In the genomic region with DNA sequence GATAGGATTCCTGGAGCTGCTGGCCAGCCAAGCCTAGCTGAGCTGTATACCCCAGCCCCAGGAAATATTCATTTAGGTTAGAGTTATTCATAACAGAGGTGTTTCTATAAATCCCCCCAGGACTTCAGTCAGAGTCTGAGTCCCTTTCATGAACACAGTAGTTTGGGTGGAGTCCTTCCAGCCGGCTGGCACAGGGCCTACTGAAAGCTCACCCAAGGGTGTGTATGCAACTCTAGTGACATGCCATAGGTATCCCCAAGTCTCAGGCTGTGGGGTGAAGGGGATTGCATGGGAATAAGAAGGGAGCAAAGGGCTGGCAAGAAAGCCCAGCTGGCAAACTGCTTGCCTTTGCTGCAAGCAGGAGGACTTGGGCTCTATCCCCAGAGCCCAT, we compare ENCODE assay signal across 29 mouse cellular contexts. TPM values are rescaled to one million over a fixed set of nuclear protein-coding genes. Genes with fewer than 3 reads are reported as not detected.
DNase-seq lines count a peak whose midpoint lies in the region; ATAC-seq and TF ChIP-seq lines count a peak whose summit lies in the region.
"Had no signal": no experiment of that assay in that cellular context is flagged by ENCODE, and none has a peak within 500 bp of the region (broad histone marks: within the 10 kb centered on the region; RNA-seq: fewer than 3 reads in every experiment).

No protein-coding gene starts in this region.

- no peak for TF ChIP-seq CTCF in liver, adult 2 months (IDR thresholded peaks at IDR 0.05; ENCODE audit: low read depth, low read length)

- H3K36me3 ChIP-seq in heart, embryonic 14.5 days (ENCODE audit: control insufficient read depth, insufficient read depth, low read length): no peaks in the 10 kb centered on the region
- no peaks in the 10 kb centered on the region for H3K36me3 ChIP-seq in heart, embryonic 12.5 days
- H3K36me3 ChIP-seq in liver, adult 2 months (ENCODE audit: control insufficient read depth, insufficient read depth, low read length): no peaks in the 10 kb centered on the region
- no peaks in the 10 kb centered on the region for H3K36me3 ChIP-seq in liver, embryonic 15.5 days (replicated peaks)
- no peaks in the 10 kb centered on the region for H3K36me3 ChIP-seq in midbrain, embryonic 11.5 days (ENCODE audit: control insufficient read depth, insufficient read depth, low read length)
- H3K36me3 ChIP-seq: embryonic facial prominence, embryonic 12.5 days; G1E; heart, embryonic 10.5 days; hindbrain, embryonic 15.5 days; stomach, embryonic 15.5 days had no signal

- no peaks in the 10 kb centered on the region for H3K9me3 ChIP-seq in heart, embryonic 14.5 days (ENCODE audit: control insufficient read depth, low read length)
- no peaks in the 10 kb centered on the region for H3K9me3 ChIP-seq in heart, embryonic 12.5 days (replicated peaks)
- no peaks in the 10 kb centered on the region for H3K9me3 ChIP-seq in liver, embryonic 15.5 days (replicated peaks)
- H3K9me3 ChIP-seq in midbrain, embryonic 11.5 days (ENCODE audit: control insufficient read depth, low read length): no peaks in the 10 kb centered on the region
- H3K9me3 ChIP-seq: embryonic facial prominence, embryonic 12.5 days; G1E; heart, embryonic 10.5 days; hindbrain, embryonic 15.5 days; stomach, embryonic 15.5 days had no signal

- 0 out of 2 replicates have a peak overlapping the region, but pooled peaks have one; percentile 21 for H3K4me2 ChIP-seq in heart, embryonic 14.5 days (ENCODE audit: low read length)
- no peak overlapping the region for H3K4me2 ChIP-seq in heart, embryonic 12.5 days
- H3K4me2 ChIP-seq in liver, embryonic 15.5 days: no peak overlapping the region
- no peak overlapping the region for H3K4me2 ChIP-seq in midbrain, embryonic 11.5 days
- H3K4me2 ChIP-seq: embryonic facial prominence, embryonic 12.5 days; hindbrain, embryonic 15.5 days; stomach, embryonic 15.5 days had no signal

- WGBS in heart, embryonic 14.5 days: 50% methylated on average over 1 of the region's 1 CpGs
- WGBS in heart, embryonic 12.5 days: 57% methylated on average over 1 of the region's 1 CpGs
- WGBS in liver, adult 2 months: 32% methylated on average over 1 of the region's 1 CpGs
- WGBS in liver, embryonic 15.5 days (ENCODE audit: insufficient replicate concordance): 34% methylated on average over 1 of the region's 1 CpGs
- 81% methylated on average over 1 of the region's 1 CpGs for WGBS in midbrain, embryonic 11.5 days

- DNase-seq in liver, adult 2 months (ENCODE audit: extremely low read depth, low read depth, low spot score): peak; percentile 73
- no peak for DNase-seq in liver
- DNase-seq in lung, postnatal 25 days (ENCODE audit: low spot score): no peak
- DNase-seq in kidney, postnatal 14 days: no peak
- DNase-seq in midbrain, embryonic 11.5 days (ENCODE audit: low spot score, missing footprints): no peak
- DNase-seq: adrenal gland, postnatal 36 days; cerebellum, adult 9-10 months; cerebellum, postnatal 36 days; embryo, embryonic 11 days; gastrocnemius, postnatal 25 days; heart, adult 11 months; kidney, adult 2 months; kidney, postnatal 4 days; left cerebral cortex, postnatal 4 days; lung, adult 18-20 months; midbrain, embryonic 14.5 days; right cerebral cortex, postnatal 25 days; thymus, postnatal 14 days had no signal

- H3K9ac ChIP-seq in heart, embryonic 14.5 days (ENCODE audit: low read length): no peak overlapping the region
- H3K9ac ChIP-seq in heart, embryonic 12.5 days: no peak overlapping the region
- peak overlapping the region; percentile 25; the same call in 1 of the 2 replicates for H3K9ac ChIP-seq in liver, adult 2 months (ENCODE audit: low read depth, low read length)
- H3K9ac ChIP-seq in liver, embryonic 15.5 days: no peak overlapping the region
- no peak overlapping the region for H3K9ac ChIP-seq in midbrain, embryonic 11.5 days (ENCODE audit: low read length)
- H3K9ac ChIP-seq: embryonic facial prominence, embryonic 12.5 days; hindbrain, embryonic 15.5 days; stomach, embryonic 15.5 days had no signal

- ATAC-seq in heart, embryonic 14.5 days (ENCODE audit: insufficient number of reproducible peaks, insufficient read depth, low FRiP score, low read depth): no peak
- no peak for ATAC-seq in heart, embryonic 12.5 days (ENCODE audit: insufficient number of reproducible peaks, low FRiP score)
- ATAC-seq in liver, embryonic 15.5 days (ENCODE audit: insufficient read depth): no peak
- ATAC-seq in midbrain, embryonic 11.5 days (ENCODE audit: low FRiP score): no peak
- ATAC-seq: forebrain, embryonic 14.5 days; lung, postnatal 0 days had no signal

- H3K4me3 ChIP-seq in heart, embryonic 14.5 days (ENCODE audit: control insufficient read depth in 1 of 2, insufficient read depth in 1 of 2, low read depth in 1 of 2, low read length in 2 of 2): no peak overlapping the region
- H3K4me3 ChIP-seq in heart, embryonic 12.5 days: no peak overlapping the region
- H3K4me3 ChIP-seq in liver, adult 2 months (ENCODE audit: insufficient read depth, low read depth, low read length): no peak overlapping the region
- no peak overlapping the region for H3K4me3 ChIP-seq in liver, embryonic 15.5 days (replicated peaks)
- no peak overlapping the region for H3K4me3 ChIP-seq in midbrain, embryonic 11.5 days (ENCODE audit: low read depth, low read length)
- H3K4me3 ChIP-seq: embryonic facial prominence, embryonic 12.5 days; heart, embryonic 10.5 days; hindbrain, embryonic 15.5 days; stomach, embryonic 15.5 days had no signal

- no peaks in the 10 kb centered on the region for H3K27me3 ChIP-seq in heart, embryonic 14.5 days (ENCODE audit: control insufficient read depth, insufficient read depth, low read length)
- H3K27me3 ChIP-seq in heart, embryonic 12.5 days (replicated peaks): no peaks in the 10 kb centered on the region
- no peaks in the 10 kb centered on the region for H3K27me3 ChIP-seq in liver, adult 2 months (ENCODE audit: control insufficient read depth, insufficient read depth, low read length)
- H3K27me3 ChIP-seq in liver, embryonic 15.5 days: no peaks in the 10 kb centered on the region
- H3K27me3 ChIP-seq in midbrain, embryonic 11.5 days (ENCODE audit: control insufficient read depth, insufficient read depth, low read length): peaks cover 6% of the 10 kb centered on the region; the same call in 1 of the 2 replicates
- H3K27me3 ChIP-seq: embryonic facial prominence, embryonic 12.5 days; hindbrain, embryonic 15.5 days; stomach, embryonic 15.5 days had no signal

- no peaks in the 10 kb centered on the region for H3K79me2 ChIP-seq in liver, adult 2 months (ENCODE audit: control insufficient read depth, insufficient read depth, low read length)

- no peak for TF ChIP-seq POLR2A in liver, adult 2 months (IDR thresholded peaks at IDR 0.05; ENCODE audit: extremely low read depth, insufficient read depth, low read length)

- peaks cover 10 to 13% of the 10 kb centered on the region in 2 experiments for H3K4me1 ChIP-seq in heart, embryonic 14.5 days (ENCODE audit: control insufficient read depth in 2 of 2, insufficient read depth in 2 of 2, low read length in 2 of 2)
- H3K4me1 ChIP-seq in heart, embryonic 12.5 days (replicated peaks): peaks cover 28% of the 10 kb centered on the region
- peaks cover 40% of the 10 kb centered on the region for H3K4me1 ChIP-seq in liver, adult 2 months (ENCODE audit: control insufficient read depth, insufficient read depth, low read length)
- H3K4me1 ChIP-seq in liver, embryonic 15.5 days (replicated peaks): peaks cover 28% of the 10 kb centered on the region
- H3K4me1 ChIP-seq in midbrain, embryonic 11.5 days (ENCODE audit: control insufficient read depth, insufficient read depth, low read length): peaks cover 11% of the 10 kb centered on the region

- H3K27ac ChIP-seq in heart, embryonic 14.5 days (replicated peaks in 1 of 2; ENCODE audit: control insufficient read depth in 1 of 2, insufficient read depth in 1 of 2, low read depth in 2 of 2, low read length in 2 of 2): no peak overlapping the region
- H3K27ac ChIP-seq in heart, embryonic 12.5 days (ENCODE audit: poor library complexity, severe bottlenecking): no peak overlapping the region
- H3K27ac ChIP-seq in liver, adult 2 months (replicated peaks; ENCODE audit: insufficient read depth, low read depth, low read length): peak overlapping the region; percentile 81
- H3K27ac ChIP-seq in liver, embryonic 15.5 days (replicated peaks): peak overlapping the region; percentile 68
- H3K27ac ChIP-seq in midbrain, embryonic 11.5 days (ENCODE audit: low read depth, low read length): no peak overlapping the region
- H3K27ac ChIP-seq: embryonic facial prominence, embryonic 12.5 days; heart, embryonic 10.5 days; hindbrain, embryonic 15.5 days; macrophage; stomach, embryonic 15.5 days had no signal

RNA-seq across cellular contexts. Expression of a gene that starts 23.1 kb away (rescaled TPM):
- 5.8 and 5.9 TPM in 2 replicates for polyA plus RNA-seq in heart, embryonic 14.5 days (2014; fragmentation: Nextera tagmentation; extraction: Ambion mirVana)
- polyA plus RNA-seq in heart, embryonic 12.5 days (2016; fragmentation: Nextera tagmentation; extraction: Ambion mirVana): 7.3 and 7.5 TPM in 2 replicates
- 14.3 and 21.5 TPM in 2 replicates for total RNA-seq in liver, adult 2 months (2014; rRNA removed)
- 11.0 and 12.7 TPM in 2 replicates for polyA plus RNA-seq in liver, adult 2 months (2012; rRNA removed)
- polyA plus RNA-seq in liver, embryonic 15.5 days (2015; fragmentation: Nextera tagmentation; extraction: Ambion mirVana): 10.6 and 11.6 TPM in 2 replicates
- 18.6 and 21.4 TPM in 2 replicates for polyA plus RNA-seq in midbrain, embryonic 11.5 days (2014; fragmentation: Nextera tagmentation; extraction: Ambion mirVana)

RNA-seq across cellular contexts. Expression of a gene that starts 59.4 kb away (rescaled TPM):
- polyA plus RNA-seq in heart, embryonic 14.5 days (2014; fragmentation: Nextera tagmentation; extraction: Ambion mirVana): 36.8 and 38.4 TPM in 2 replicates
- 51.1 and 52.8 TPM in 2 replicates for polyA plus RNA-seq in heart, embryonic 12.5 days (2016; fragmentation: Nextera tagmentation; extraction: Ambion mirVana)
- total RNA-seq in liver, adult 2 months (2014; rRNA removed): 6.5 and 8.2 TPM in 2 replicates
- polyA plus RNA-seq in liver, adult 2 months (2012; rRNA removed): 23.4 and 25.2 TPM in 2 replicates
- 6.6 and 6.8 TPM in 2 replicates for polyA plus RNA-seq in liver, embryonic 15.5 days (2015; fragmentation: Nextera tagmentation; extraction: Ambion mirVana)
- polyA plus RNA-seq in midbrain, embryonic 11.5 days (2014; fragmentation: Nextera tagmentation; extraction: Ambion mirVana): 15.8 and 18.4 TPM in 2 replicates

Comparison
In these comparisons a context has a peak if more than half of its experiments do, and no peak if none do; other contexts are left out.
1. H3K27ac ChIP-seq: peak in liver, adult 2 months (single experiment) and liver, embryonic 15.5 days (single experiment); none in heart, embryonic 14.5 days (0 of 2), heart, embryonic 12.5 days (single experiment) and midbrain, embryonic 11.5 days (single experiment).